Mouse (Mus musculus) thymus, adult 2 months (tissue): ENCODE data around the gene H1foo. TPM values are rescaled to one million over a fixed set of nuclear protein-coding genes. Genes with fewer than 3 reads are reported as not detected.

Source experiments
- DNase-seq: peaks from one replicate; pipeline ENCODE4 v3.0.0; 2021
- H3K27ac ChIP-seq: fragments of 200-500 bp; 2 replicates; pipeline ENCODE4 v1.5.1; 2012; ENCODE audit warnings: low read length, control low read depth; ENCODE audit not compliant: control insufficient read depth, insufficient read depth
- H3K27me3 ChIP-seq: fragments of 200-500 bp; 2 replicates; pipeline ENCODE4 v1.6.1; 2012; ENCODE audit warnings: mild to moderate bottlenecking, low read length, moderate library complexity, mixed read lengths; ENCODE audit not compliant: control insufficient read depth, insufficient read depth
- H3K36me3 ChIP-seq: fragments of 200-500 bp; 2 replicates; pipeline ENCODE4 v1.6.1; 2012; ENCODE audit warnings: mild to moderate bottlenecking, low read length, moderate library complexity; ENCODE audit not compliant: control insufficient read depth, insufficient read depth
- H3K4me1 ChIP-seq: fragments of 200-500 bp; replicated peaks from 2 replicates; pipeline ENCODE4 v1.6.1; 2012; ENCODE audit warnings: low read length; ENCODE audit not compliant: control insufficient read depth, insufficient read depth
- H3K4me3 ChIP-seq: fragments of 200-500 bp; 2 replicates; pipeline ENCODE4 v1.5.1; 2012; ENCODE audit warnings: mild to moderate bottlenecking, low read length, control low read depth, moderate library complexity; ENCODE audit not compliant: control insufficient read depth, insufficient read depth
- CTCF ChIP-seq: fragments of 200-500 bp; IDR thresholded peaks from 2 replicates; pipeline ENCODE4 v1.5.1; 2012; ENCODE audit warnings: mild to moderate bottlenecking, control low read depth, low read length, moderate library complexity, borderline replicate concordance; ENCODE audit not compliant: control insufficient read depth, poor library complexity, insufficient read depth; ENCODE audit errors: extremely low read depth
- POLR2A ChIP-seq: fragments of 200-500 bp; IDR thresholded peaks from 2 replicates; pipeline ENCODE4 v1.6.1; 2012; ENCODE audit warnings: mild to moderate bottlenecking, low read length, control low read depth, moderate library complexity; ENCODE audit not compliant: control insufficient read depth, poor library complexity, insufficient read depth; ENCODE audit errors: extremely low read depth
- WGBS: fragments of 180-500 bp; shearing (Covaris S2); methylation state at CpG from one replicate; pipeline ENCODE4 v1.1.7; 2018; 5-methylcytosine and 5-hydroxymethylcytosine counted together
- polyA plus RNA-seq: library from polyadenylated mRNA; depleted of rRNA; stranded (reverse); fragments of >200 nt; gene quantifications from 2 replicates; pipeline ENCODE4 v1.2.3, GENCODE M21; 2012

The H1foo gene
- polyA plus RNA-seq, 1 experiment, result 0.81 TPM

GRCm38 (mm10) chr6:115919876-115920275 lies 24.9 kb upstream of the H1foo start:
- no peak for DNase-seq
- 95% methylated on average over 5 of the region's 5 CpGs for WGBS

GRCm38 (mm10) chr6:115924829-115925228 lies 19.9 kb upstream of the H1foo start:
- Histone ChIP-seq H3K4me3 (no peak overlapping the region), H3K27ac (no peak overlapping the region), H3K36me3 (no peaks in the 10 kb centered on the region), H3K4me1 (no peaks in the 10 kb centered on the region), H3K27me3 (no peaks in the 10 kb centered on the region)
- TF ChIP-seq POLR2A, result no peak
- no peak for TF ChIP-seq CTCF
- 87% methylated on average over 6 of the region's 6 CpGs for WGBS
- no peak for DNase-seq

More at GRCm38 (mm10) chr6:115919876-115920275, 24.9 kb upstream of the H1foo start:
- no peak for TF ChIP-seq CTCF
- no peak for TF ChIP-seq POLR2A
- Histone ChIP-seq H3K4me3 (no peak overlapping the region), H3K4me1 (no peaks in the 10 kb centered on the region), H3K36me3 (no peaks in the 10 kb centered on the region), H3K27me3 (no peaks in the 10 kb centered on the region), H3K27ac (no peak overlapping the region)

GRCm38 (mm10) chr6:115926416-115926815 lies 18.3 kb upstream of the H1foo start:
- 93% methylated on average over 10 of the region's 10 CpGs for WGBS
- Histone ChIP-seq H3K27me3 (no peaks in the 10 kb centered on the region), H3K36me3 (no peaks in the 10 kb centered on the region), H3K27ac (no peak overlapping the region), H3K4me3 (no peak overlapping the region), H3K4me1 (no peaks in the 10 kb centered on the region)
- TF ChIP-seq CTCF (no peak), POLR2A (no peak)
- DNase-seq, result no peak

GRCm38 (mm10) chr6:115927292-115928242 lies 17.2 kb upstream of the H1foo start:
- TF ChIP-seq CTCF (no peak), POLR2A (no peak)
- Histone ChIP-seq H3K4me1 (no peaks in the 10 kb centered on the region), H3K4me3 (no peak overlapping the region), H3K27ac (no peak overlapping the region), H3K36me3 (no peaks in the 10 kb centered on the region), H3K27me3 (no peaks in the 10 kb centered on the region)
- 88% methylated on average over 10 of the region's 10 CpGs for WGBS
- no peak for DNase-seq

- H3K27me3 ChIP-seq, result no peaks in the 10 kb centered on the region
Measured at GRCm38 (mm10) chr6:115930018-115930417, 14.7 kb upstream of the H1foo start.

GRCm38 (mm10) chr6:115931639-115932038 lies 13.1 kb upstream of the H1foo start, which contains the start of gene Rho:
TSS of gene Rho (plus strand) at chr6:115931748.
- Histone ChIP-seq H3K27ac (no peak within 1 kb of the TSS), H3K4me3 (no peak within 1 kb of the TSS), H3K4me1 (no peaks in the 10 kb centered on the region), H3K36me3 (no peaks in the 10 kb centered on the region), H3K27me3 (no peaks in the 10 kb centered on the region)
- WGBS, result 96% methylated on average over 14 of the region's 14 CpGs
- no peak for DNase-seq
- TF ChIP-seq POLR2A (no peak), CTCF (no peak)

More at GRCm38 (mm10) chr6:115930018-115930417, 14.7 kb upstream of the H1foo start:
- no peak overlapping the region for H3K4me3 ChIP-seq
- no peak for DNase-seq
- H3K36me3 ChIP-seq, result no peaks in the 10 kb centered on the region
- 91% methylated on average over 5 of the region's 5 CpGs for WGBS
- no peak overlapping the region for H3K27ac ChIP-seq
- no peaks in the 10 kb centered on the region for H3K4me1 ChIP-seq
- TF ChIP-seq POLR2A (no peak), CTCF (no peak)
